In genomic region chr1:81316403-81316994, GRCm38 (mm10) we compare ENCODE assay signal across 8 mouse cellular contexts.
DNase-seq lines count a peak whose midpoint lies in the region; ATAC-seq and TF ChIP-seq lines count a peak whose summit lies in the region.

No protein-coding gene starts in this region.

- H3K4me2 ChIP-seq in kidney, embryonic 14.5 days (replicated peaks; ENCODE audit: low read depth, low read length): no peak overlapping the region
- no peak overlapping the region for H3K4me2 ChIP-seq in limb, embryonic 14.5 days (replicated peaks; ENCODE audit: low read depth, low read length, severe bottlenecking)
- H3K4me2 ChIP-seq in neural tube, embryonic 11.5 days (ENCODE audit: low read depth): no peak overlapping the region

- DNase-seq in spleen, adult 18-20 months: peak; percentile 8 to 29
- DNase-seq in spleen, adult 12 weeks (ENCODE audit: low spot score): no peak
- peak; percentile 77 to 86 for DNase-seq in cerebellum, postnatal 25 days
- peak; percentile 70 for DNase-seq in gastrocnemius, adult 2 months
- DNase-seq in limb, embryonic 14.5 days (ENCODE audit: low spot score): peak; percentile 86
- peak; percentile 69 for DNase-seq in neural tube, embryonic 11.5 days (ENCODE audit: low spot score)
- DNase-seq in thymus, postnatal 14 days: peak; percentile 49

- intact Hi-C loops in gastrocnemius, adult 2 months (cut with DNase I): loop anchor here (1.0 to 10.0 kb wide), 4 partner anchors 198 to 1160 kb away; no protein-coding TSS in a partner anchor

- no peak overlapping the region for H3K9ac ChIP-seq in kidney, embryonic 14.5 days (ENCODE audit: low read depth, low read length)
- H3K9ac ChIP-seq in limb, embryonic 14.5 days (ENCODE audit: low read depth, low read length, severe bottlenecking): no peak overlapping the region
- H3K9ac ChIP-seq in neural tube, embryonic 11.5 days (ENCODE audit: low read length): no peak overlapping the region

- no peak overlapping the region for H3K27ac ChIP-seq in gastrocnemius, adult 2 months
- no peak overlapping the region for H3K27ac ChIP-seq in kidney, embryonic 14.5 days (ENCODE audit: low read depth, low read length)
- H3K27ac ChIP-seq in limb, embryonic 14.5 days (replicated peaks; ENCODE audit: low read depth, low read length): no peak overlapping the region
- no peak overlapping the region for H3K27ac ChIP-seq in neural tube, embryonic 11.5 days (ENCODE audit: low read depth, low read length)

- H3K36me3 ChIP-seq in kidney, embryonic 14.5 days (ENCODE audit: control insufficient read depth, insufficient read depth, low read length): no peaks in the 10 kb centered on the region
- no peaks in the 10 kb centered on the region for H3K36me3 ChIP-seq in limb, embryonic 14.5 days (ENCODE audit: control insufficient read depth, insufficient read depth, low read length)
- no peaks in the 10 kb centered on the region for H3K36me3 ChIP-seq in neural tube, embryonic 11.5 days (ENCODE audit: control insufficient read depth, insufficient read depth, low read length)

- 56% methylated on average over 9 of the region's 9 CpGs for WGBS in kidney, embryonic 14.5 days
- WGBS in limb, embryonic 14.5 days: 52% methylated on average over 9 of the region's 9 CpGs
- WGBS in neural tube, embryonic 11.5 days: 58% methylated on average over 9 of the region's 9 CpGs

- H3K4me3 ChIP-seq in gastrocnemius, adult 2 months: no peak overlapping the region
- no peak overlapping the region for H3K4me3 ChIP-seq in kidney, embryonic 14.5 days (ENCODE audit: low read length)
- H3K4me3 ChIP-seq in limb, embryonic 14.5 days (replicated peaks; ENCODE audit: low read length): no peak overlapping the region
- H3K4me3 ChIP-seq in neural tube, embryonic 11.5 days (ENCODE audit: low read depth, low read length): no peak overlapping the region

- no peaks in the 10 kb centered on the region for H3K27me3 ChIP-seq in kidney, embryonic 14.5 days (ENCODE audit: control insufficient read depth, insufficient read depth, low read length)
- H3K27me3 ChIP-seq in limb, embryonic 14.5 days (ENCODE audit: control insufficient read depth, insufficient read depth, low read length): no peaks in the 10 kb centered on the region
- no peaks in the 10 kb centered on the region for H3K27me3 ChIP-seq in neural tube, embryonic 11.5 days (ENCODE audit: control insufficient read depth, insufficient read depth, low read length)

- H3K4me1 ChIP-seq in kidney, embryonic 14.5 days (ENCODE audit: control insufficient read depth, insufficient read depth, low read length): no peaks in the 10 kb centered on the region
- H3K4me1 ChIP-seq in limb, embryonic 14.5 days (ENCODE audit: control insufficient read depth, insufficient read depth, low read length): no peaks in the 10 kb centered on the region
- H3K4me1 ChIP-seq in neural tube, embryonic 11.5 days (ENCODE audit: control insufficient read depth, insufficient read depth, low read length): no peaks in the 10 kb centered on the region

- no peak for TF ChIP-seq POLR2A in limb, embryonic 14.5 days (IDR thresholded peaks at IDR 0.05; ENCODE audit: borderline replicate concordance, extremely low read depth, insufficient read depth, insufficient read length)

- ATAC-seq in kidney, embryonic 14.5 days (ENCODE audit: low FRiP score, low TSS enrichment): peak; percentile 87; the same call in 1 of the 2 replicates
- peak; percentile 74 for ATAC-seq in limb, embryonic 14.5 days (ENCODE audit: low FRiP score, low read depth)
- ATAC-seq in neural tube, embryonic 11.5 days (ENCODE audit: insufficient read depth, low FRiP score, low TSS enrichment): peak; percentile 61

- peak; percentile 94 for TF ChIP-seq CTCF in gastrocnemius, adult 2 months (IDR thresholded peaks at IDR 0.05)

- no peaks in the 10 kb centered on the region for H3K9me3 ChIP-seq in kidney, embryonic 14.5 days (ENCODE audit: control insufficient read depth, low read length)
- H3K9me3 ChIP-seq in limb, embryonic 14.5 days (ENCODE audit: control insufficient read depth, low read length): no peaks in the 10 kb centered on the region
- H3K9me3 ChIP-seq in neural tube, embryonic 11.5 days (ENCODE audit: control insufficient read depth, low read length): no peaks in the 10 kb centered on the region
